Mouse (Mus musculus): ENCODE results near the gene Gm19402. TPM values are rescaled to one million over a fixed set of nuclear protein-coding genes. Genes with fewer than 3 reads are reported as not detected.
"Not testable (repeated sequence)": the region's sequence is repeated elsewhere in the genome, so short reads cannot be mapped to it uniquely, and the experiment has no call there.

Gm19402 gene
- polyA plus RNA-seq (2014; fragmentation: Nextera tagmentation; extraction: Ambion mirVana) = not detected in 2 replicates

- 66% methylated on average over 3 of the region's 3 CpGs for WGBS
- not testable (repeated sequence) for ATAC-seq (ENCODE audit: insufficient read depth); H3K4me3 ChIP-seq (ENCODE audit: low read depth, low read length); H3K4me2 ChIP-seq; DNase-seq; H3K9me3 ChIP-seq (ENCODE audit: low read depth, low read length); H3K9ac ChIP-seq; H3K27ac ChIP-seq (ENCODE audit: low read depth); H3K4me1 ChIP-seq (ENCODE audit: insufficient read depth); H3K36me3 ChIP-seq (ENCODE audit: insufficient read depth)
- peaks cover 31% of the 10 kb centered on the region for H3K27me3 ChIP-seq (ENCODE audit: insufficient read depth, low read length)
Measured at GRCm38 (mm10) chr10:77690356-77690807, at the start of gene Gm19402. Gene Gm19402 (minus strand): TSS chr10:77690757.

DNA sequence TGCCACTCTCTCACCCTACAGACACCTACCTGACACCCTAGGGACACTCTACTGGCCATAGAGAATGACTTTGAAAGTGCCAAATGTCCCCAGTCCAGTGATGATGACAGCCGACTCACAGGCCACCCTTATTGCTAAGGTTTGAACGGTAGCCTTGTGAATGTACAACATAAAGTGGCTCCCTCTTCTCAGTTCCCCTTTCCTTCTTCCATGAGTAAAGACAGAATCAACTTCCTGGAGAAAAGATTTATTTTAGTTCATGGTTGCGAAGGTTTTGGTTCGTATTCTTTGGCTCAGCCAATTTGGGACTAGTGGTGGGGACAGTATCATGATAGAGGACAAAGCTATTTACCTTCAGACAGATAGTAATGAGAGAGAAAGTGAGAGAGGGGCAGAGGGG lies 48.4 kb upstream of the Gm19402 start:
- no peak for ATAC-seq (ENCODE audit: insufficient read depth)
- WGBS = 76% methylated on average over 4 of the region's 4 CpGs
- no peak for DNase-seq

DNA sequence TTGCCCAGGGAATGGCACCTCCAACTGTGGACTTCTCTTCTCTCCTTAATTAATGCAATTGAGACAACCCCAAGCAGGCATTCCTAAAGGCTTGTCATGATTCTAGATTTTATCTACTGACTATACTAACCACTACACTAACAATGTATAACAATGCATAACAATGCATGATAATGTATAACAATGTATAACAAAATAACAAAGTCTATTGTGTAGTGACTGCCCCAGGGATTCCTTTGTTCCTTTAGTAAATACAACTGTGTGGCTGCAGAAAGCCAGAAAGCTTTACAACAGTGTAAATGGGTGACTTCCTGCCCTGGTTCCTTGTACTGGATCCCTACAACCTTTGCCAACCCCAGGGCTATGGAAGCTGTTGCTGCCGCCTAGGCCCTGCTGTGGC lies 45.4 kb upstream of the Gm19402 start:
- H3K9me3 ChIP-seq (ENCODE audit: low read depth, low read length) = 0 out of 2 replicates have a peak, but pooled peaks cover 5% of the 10 kb centered on the region
- H3K4me1 ChIP-seq (ENCODE audit: insufficient read depth) = no peaks in the 10 kb centered on the region
- no peak for ATAC-seq (ENCODE audit: insufficient read depth)
- WGBS = 87% methylated on average over 1 of the region's 1 CpGs
- H3K36me3 ChIP-seq (ENCODE audit: insufficient read depth) = no peaks in the 10 kb centered on the region
- H3K4me3 ChIP-seq (ENCODE audit: low read depth, low read length) = no peak overlapping the region
- TF ChIP-seq CTCF (IDR thresholded peaks at IDR 0.05; ENCODE audit: low read depth) = no peak
- no peak overlapping the region for H3K9ac ChIP-seq
- no peak overlapping the region for H3K4me2 ChIP-seq
- no peak overlapping the region for H3K27ac ChIP-seq (ENCODE audit: low read depth)
- no peaks in the 10 kb centered on the region for H3K27me3 ChIP-seq (ENCODE audit: insufficient read depth, low read length)
- no peak for DNase-seq

More for the DNA sequence above, 48.4 kb upstream of the Gm19402 start:
- no peak for TF ChIP-seq CTCF (IDR thresholded peaks at IDR 0.05; ENCODE audit: low read depth)
- H3K9me3 ChIP-seq (ENCODE audit: low read depth, low read length) = 0 out of 2 replicates have a peak, but pooled peaks cover 5% of the 10 kb centered on the region
- H3K9ac ChIP-seq = no peak overlapping the region
- H3K36me3 ChIP-seq (ENCODE audit: insufficient read depth) = no peaks in the 10 kb centered on the region
- H3K4me3 ChIP-seq (ENCODE audit: low read depth, low read length) = no peak overlapping the region
- no peaks in the 10 kb centered on the region for H3K4me1 ChIP-seq (ENCODE audit: insufficient read depth)
- no peak overlapping the region for H3K27ac ChIP-seq (ENCODE audit: low read depth)
- H3K4me2 ChIP-seq = no peak overlapping the region
- no peaks in the 10 kb centered on the region for H3K27me3 ChIP-seq (ENCODE audit: insufficient read depth, low read length)

GRCm38 (mm10) chr10:77729241-77729640 lies 38.7 kb upstream of the Gm19402 start:
- Histone ChIP-seq H3K36me3 (ENCODE audit: insufficient read depth) (no peaks in the 10 kb centered on the region), H3K9ac (no peak overlapping the region), H3K4me3 (ENCODE audit: low read depth, low read length) (no peak overlapping the region), H3K4me2 (no peak overlapping the region), H3K27ac (ENCODE audit: low read depth) (no peak overlapping the region), H3K27me3 (ENCODE audit: insufficient read depth, low read length) (no peaks in the 10 kb centered on the region), H3K9me3 (ENCODE audit: low read depth, low read length) (no peaks in the 10 kb centered on the region), H3K4me1 (ENCODE audit: insufficient read depth) (no peaks in the 10 kb centered on the region)
- TF ChIP-seq CTCF (IDR thresholded peaks at IDR 0.05; ENCODE audit: low read depth) = peak; percentile 48
- 46% methylated on average over 4 of the region's 4 CpGs for WGBS
- no peak for ATAC-seq (ENCODE audit: insufficient read depth)
- DNase-seq = peak; percentile 17

DNA sequence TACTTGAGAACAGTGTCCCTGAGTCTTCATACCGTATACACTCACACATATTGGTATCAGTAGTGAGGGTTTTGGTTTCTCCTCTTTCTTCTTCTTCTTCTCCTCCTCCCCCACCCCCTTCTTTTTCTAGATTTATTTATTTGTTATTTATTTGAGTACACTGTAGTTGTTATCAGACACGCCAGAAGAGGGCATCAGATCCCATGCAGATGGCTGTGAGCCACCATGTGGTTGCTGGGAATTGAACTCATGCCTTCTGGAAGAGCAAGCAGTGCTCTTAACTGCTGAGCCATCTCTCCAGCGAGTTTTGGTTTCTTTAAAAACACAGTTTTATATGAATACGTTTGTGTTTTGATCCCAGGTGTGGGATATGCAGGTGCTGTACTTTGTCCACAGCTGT lies 37.7 kb upstream of the Gm19402 start:
- WGBS = 57% methylated on average over 4 of the region's 4 CpGs
- no peaks in the 10 kb centered on the region for H3K36me3 ChIP-seq (ENCODE audit: insufficient read depth)
- ATAC-seq (ENCODE audit: insufficient read depth) (no peak), DNase-seq (peak; percentile 2)
- H3K27me3 ChIP-seq (ENCODE audit: insufficient read depth, low read length) = no peaks in the 10 kb centered on the region
- H3K4me1 ChIP-seq (ENCODE audit: insufficient read depth) = no peaks in the 10 kb centered on the region
- H3K4me2 ChIP-seq = no peak overlapping the region
- H3K9ac ChIP-seq = no peak overlapping the region
- no peaks in the 10 kb centered on the region for H3K9me3 ChIP-seq (ENCODE audit: low read depth, low read length)
- no peak overlapping the region for H3K4me3 ChIP-seq (ENCODE audit: low read depth, low read length)
- TF ChIP-seq CTCF (IDR thresholded peaks at IDR 0.05; ENCODE audit: low read depth) = no peak
- no peak overlapping the region for H3K27ac ChIP-seq (ENCODE audit: low read depth)

GRCm38 (mm10) chr10:77726186-77726585 lies 35.6 kb upstream of the Gm19402 start, which contains the start of gene Gm10100:
Gene Gm10100 (plus strand): TSS chr10:77726486.
- no peak within 1 kb of the TSS for H3K4me3 ChIP-seq (ENCODE audit: low read depth, low read length)
- 21% methylated on average over 3 of the region's 3 CpGs for WGBS
- no peak for TF ChIP-seq CTCF (IDR thresholded peaks at IDR 0.05; ENCODE audit: low read depth)
- H3K4me1 ChIP-seq (ENCODE audit: insufficient read depth) = no peaks in the 10 kb centered on the region
- ATAC-seq (ENCODE audit: insufficient read depth) (no peak), DNase-seq (no peak)
- H3K36me3 ChIP-seq (ENCODE audit: insufficient read depth) = no peaks in the 10 kb centered on the region
- H3K9ac ChIP-seq = no peak within 1 kb of the TSS
- no peak within 1 kb of the TSS for H3K27ac ChIP-seq (ENCODE audit: low read depth)
- H3K9me3 ChIP-seq (ENCODE audit: low read depth, low read length) = no peaks in the 10 kb centered on the region
- H3K27me3 ChIP-seq (ENCODE audit: insufficient read depth, low read length) = no peaks in the 10 kb centered on the region
- no peak within 1 kb of the TSS for H3K4me2 ChIP-seq

GRCm38 (mm10) chr10:77724855-77725254 lies 34.3 kb upstream of the Gm19402 start:
- Histone ChIP-seq H3K9me3 (ENCODE audit: low read depth, low read length) (peaks cover 4% of the 10 kb centered on the region), H3K9ac (no peak overlapping the region), H3K4me1 (ENCODE audit: insufficient read depth) (no peaks in the 10 kb centered on the region), H3K27ac (ENCODE audit: low read depth) (no peak overlapping the region), H3K4me2 (no peak overlapping the region), H3K4me3 (ENCODE audit: low read depth, low read length) (no peak overlapping the region), H3K27me3 (ENCODE audit: insufficient read depth, low read length) (no peaks in the 10 kb centered on the region), H3K36me3 (ENCODE audit: insufficient read depth) (no peaks in the 10 kb centered on the region)
- DNase-seq (no peak), ATAC-seq (ENCODE audit: insufficient read depth) (no peak)
- WGBS = 73% methylated on average over 8 of the region's 8 CpGs
- TF ChIP-seq CTCF (IDR thresholded peaks at IDR 0.05; ENCODE audit: low read depth) = 0 out of 2 replicates have a peak, but pooled peaks have one; percentile 2

- ATAC-seq (ENCODE audit: insufficient read depth); H3K9ac ChIP-seq; H3K27ac ChIP-seq (ENCODE audit: low read depth); H3K4me2 ChIP-seq; H3K36me3 ChIP-seq (ENCODE audit: insufficient read depth); DNase-seq; H3K9me3 ChIP-seq (ENCODE audit: low read depth, low read length); H3K4me1 ChIP-seq (ENCODE audit: insufficient read depth); H3K27me3 ChIP-seq (ENCODE audit: insufficient read depth, low read length); H3K4me3 ChIP-seq (ENCODE audit: low read depth, low read length): not testable (repeated sequence)
- 87% methylated on average over 1 of the region's 1 CpGs for WGBS
Measured at GRCm38 (mm10) chr10:77720299-77720698, 29.7 kb upstream of the Gm19402 start, which contains the start of gene Krtap12-1. Gene Krtap12-1 (plus strand): TSS chr10:77720599.
